Mouse (Mus musculus) MEL-GATA-1-ER (cell line): ENCODE measurements around the gene Shb.

Experiments
- DNase-seq: peaks from one replicate; pipeline ENCODE4 v3.0.0-alpha.2; 2012; ENCODE audit warnings: low read depth; ENCODE audit errors: extremely low read depth

The Shb gene

DNA sequence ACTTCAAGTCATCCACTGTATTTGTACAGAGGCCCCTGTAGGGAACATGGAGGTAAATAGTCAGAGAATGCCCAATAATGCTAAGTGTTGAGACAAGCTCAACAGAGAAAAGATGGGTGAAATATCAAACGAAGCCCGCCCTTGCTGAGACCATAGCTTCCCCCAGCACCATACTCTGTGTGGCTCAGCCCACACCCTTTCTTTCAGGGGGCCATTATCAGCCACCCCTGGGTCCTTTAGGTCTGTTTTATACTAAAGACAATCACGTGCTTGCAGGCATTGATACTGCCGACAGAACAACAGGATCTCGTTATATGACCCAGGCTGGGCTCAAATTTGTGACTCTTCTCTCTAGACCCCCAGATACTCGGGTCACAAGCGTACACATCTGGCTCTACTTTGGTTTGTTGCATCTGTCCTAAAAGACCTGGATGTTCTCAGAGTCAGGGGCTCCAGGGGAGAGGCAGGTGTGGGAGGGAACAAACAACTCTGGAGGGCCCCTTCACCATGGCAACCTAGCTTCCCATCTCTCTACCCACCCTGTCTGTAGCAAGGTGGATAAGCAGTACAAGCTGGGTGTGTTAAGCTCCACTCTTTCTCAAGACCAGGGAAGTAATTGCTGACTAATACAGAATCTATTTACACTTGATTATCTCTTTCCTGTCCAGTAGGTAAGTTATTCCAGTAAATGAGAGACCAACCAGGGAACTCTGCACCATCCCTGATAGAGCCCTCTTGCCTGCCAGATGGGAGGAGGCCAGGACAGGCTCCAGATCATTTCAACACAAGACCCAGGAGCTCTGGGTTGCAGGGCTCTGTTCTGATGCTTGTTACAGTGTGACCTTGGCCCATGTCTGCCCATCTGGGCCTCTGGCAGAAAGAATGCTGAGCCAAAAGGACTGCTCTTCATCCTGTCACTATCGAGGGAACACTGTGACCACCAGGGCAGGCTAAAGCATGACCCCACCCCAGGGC, 48.7 kb downstream of the Shb start:
- DNase-seq, result peak; percentile 6

DNA sequence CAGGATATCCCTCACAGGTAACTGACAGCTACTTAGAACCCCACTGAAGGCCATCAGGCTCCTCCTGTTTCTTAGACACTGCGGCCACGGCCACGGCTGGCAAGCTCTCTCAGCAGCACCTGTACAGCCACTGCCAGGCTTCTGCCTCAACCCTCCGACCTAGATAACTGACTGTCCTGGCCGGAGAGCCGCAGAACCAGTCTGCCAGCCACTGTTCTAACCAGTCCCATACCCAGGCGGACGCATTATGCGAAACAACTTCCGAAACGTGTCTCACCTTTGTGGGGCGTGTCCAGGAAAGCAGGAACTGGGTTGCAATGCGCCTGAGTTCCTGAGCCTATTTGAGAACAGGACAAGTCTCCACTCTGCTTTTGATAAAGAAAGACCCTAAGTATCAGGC, 50.0 kb downstream of the Shb start:
- DNase-seq, result no peak

DNA sequence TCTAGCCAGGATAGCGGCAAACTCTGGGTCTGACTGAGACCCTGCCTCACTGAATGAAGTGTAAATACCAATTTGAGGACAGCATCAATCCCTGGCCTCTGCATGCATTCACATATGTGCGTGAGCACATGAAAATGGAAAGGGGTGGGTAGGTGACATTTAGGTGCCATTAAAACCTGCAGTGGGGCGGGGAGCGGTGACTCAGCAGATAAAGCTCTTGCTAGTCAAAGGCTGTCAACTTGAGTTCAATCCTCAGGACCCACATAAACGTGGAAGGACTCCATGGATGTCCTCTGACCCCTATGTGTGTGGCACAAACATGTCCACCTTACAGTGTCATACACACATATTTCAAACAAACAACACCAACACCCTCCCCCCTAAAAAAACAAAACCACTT, 50.8 kb downstream of the Shb start:
- DNase-seq, result no peak

DNA sequence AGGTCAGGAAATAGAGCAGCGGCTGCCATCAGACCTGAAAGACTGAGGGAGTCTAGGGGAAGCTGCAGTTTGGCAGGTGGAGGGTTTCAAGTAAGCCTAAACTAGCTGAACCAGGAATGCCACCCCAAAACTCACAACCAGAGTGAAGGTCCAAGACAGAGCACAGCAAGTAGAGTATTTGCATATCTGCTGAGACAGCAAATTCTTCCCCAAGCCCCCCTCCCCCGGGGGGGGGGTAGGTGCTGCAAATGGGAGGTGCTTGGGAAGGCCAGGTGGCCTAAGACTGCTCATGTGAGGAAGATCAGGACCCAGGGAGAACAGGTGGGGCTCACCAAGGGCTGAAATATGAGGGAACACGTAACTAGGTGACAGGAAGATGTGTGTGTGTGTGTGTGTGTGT, 51.7 kb downstream of the Shb start:
- no peak for DNase-seq

DNA sequence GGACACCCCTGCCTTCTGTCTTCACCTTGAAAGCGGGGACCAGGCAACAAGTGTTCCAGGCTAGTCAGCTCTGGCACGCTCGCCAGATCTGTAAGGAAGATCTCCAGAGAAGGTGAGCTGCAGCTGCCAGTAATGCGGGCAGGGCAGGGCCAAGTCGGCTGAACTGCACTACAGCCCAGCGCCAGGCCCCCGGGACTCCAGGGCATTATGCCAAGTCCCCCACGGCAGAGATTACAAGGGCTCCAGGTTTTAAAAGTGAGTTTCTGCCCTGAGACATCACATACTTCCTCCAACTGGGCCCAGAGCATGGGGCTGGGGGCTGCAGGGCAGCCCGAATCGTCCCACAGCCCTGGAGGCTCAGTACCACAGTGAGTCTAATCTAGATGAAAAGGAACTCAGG, 52.8 kb downstream of the Shb start:
- DNase-seq, result no peak

DNA sequence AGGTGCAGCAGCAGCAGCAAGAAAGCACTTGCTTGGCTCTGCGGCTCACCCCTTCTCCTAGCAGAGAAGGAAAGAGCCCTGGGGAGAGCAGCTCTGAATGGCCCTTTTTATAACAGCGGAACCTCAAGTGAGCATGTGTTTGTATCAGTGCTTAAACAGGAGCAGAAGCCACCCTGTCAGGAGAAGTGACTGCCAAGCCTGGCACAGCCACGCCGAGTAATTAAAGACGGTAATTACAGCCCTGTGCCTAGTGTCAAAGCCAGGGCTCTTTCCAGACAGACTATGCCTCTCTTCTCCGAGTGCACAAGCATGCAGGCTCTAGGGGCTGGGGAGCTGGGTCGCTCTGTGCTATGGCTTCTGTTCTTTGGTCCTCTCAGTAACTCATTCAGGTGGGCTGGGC, 54.1 kb downstream of the Shb start:
- DNase-seq, result no peak

DNA sequence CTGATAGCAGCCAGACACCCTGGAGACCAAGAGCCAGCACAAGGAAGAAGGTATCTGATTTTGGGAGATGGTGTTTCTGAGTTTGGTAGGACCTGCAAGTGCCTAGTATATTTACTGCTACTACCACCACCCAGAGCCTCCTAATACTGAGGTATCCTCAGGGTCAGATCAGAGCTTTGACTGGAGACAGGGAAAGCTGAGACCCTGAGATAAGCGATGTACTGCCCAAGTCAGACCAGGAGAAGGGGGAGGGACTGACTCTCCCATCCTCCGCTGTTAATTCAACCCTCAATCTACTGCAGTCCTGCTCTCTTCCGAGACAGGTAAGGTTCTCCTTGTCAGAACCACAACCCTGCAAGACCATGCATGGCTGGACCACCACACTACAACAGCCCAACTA, 55.2 kb downstream of the Shb start:
- no peak for DNase-seq

DNA sequence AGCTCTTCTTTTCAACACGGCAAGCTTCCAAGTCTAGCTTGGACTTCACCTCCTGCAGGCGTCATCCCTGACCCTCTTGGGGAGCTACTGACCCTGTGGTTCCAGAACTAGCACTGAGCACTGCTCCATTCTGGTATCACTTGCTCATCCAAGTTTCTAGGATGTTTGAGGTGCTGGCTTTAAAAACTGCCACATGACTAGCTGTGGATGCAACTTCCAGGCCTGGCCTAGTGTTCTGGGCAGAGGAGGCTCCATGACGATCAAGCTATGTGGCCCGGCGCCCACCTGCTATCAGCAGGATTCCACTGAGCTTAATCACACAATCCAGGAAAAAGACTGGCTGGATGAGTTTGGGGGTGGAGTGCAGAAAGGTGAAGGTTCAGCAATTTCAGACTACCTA, 57.4 kb downstream of the Shb start:
- no peak for DNase-seq

DNA sequence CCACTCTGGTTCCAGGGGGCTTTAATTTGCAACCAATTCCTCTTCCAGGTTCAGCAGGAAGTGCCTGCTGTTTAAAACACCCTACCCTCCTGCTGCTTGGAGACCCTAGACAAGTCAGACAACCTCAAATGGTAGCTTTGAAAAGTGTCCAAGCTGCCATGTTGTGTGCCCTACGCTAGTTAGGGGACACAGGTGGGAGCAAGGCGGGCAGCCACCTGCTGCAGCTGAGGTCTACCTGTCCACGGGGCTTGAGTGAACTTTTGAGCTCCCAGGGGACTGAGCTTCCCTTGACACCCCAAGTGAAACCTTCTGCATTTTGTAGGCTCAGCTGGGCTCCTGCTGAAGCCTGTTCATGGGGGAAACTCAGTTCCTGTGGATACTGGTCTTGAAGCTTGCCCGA, 58.1 kb downstream of the Shb start:
- DNase-seq, result no peak

DNA sequence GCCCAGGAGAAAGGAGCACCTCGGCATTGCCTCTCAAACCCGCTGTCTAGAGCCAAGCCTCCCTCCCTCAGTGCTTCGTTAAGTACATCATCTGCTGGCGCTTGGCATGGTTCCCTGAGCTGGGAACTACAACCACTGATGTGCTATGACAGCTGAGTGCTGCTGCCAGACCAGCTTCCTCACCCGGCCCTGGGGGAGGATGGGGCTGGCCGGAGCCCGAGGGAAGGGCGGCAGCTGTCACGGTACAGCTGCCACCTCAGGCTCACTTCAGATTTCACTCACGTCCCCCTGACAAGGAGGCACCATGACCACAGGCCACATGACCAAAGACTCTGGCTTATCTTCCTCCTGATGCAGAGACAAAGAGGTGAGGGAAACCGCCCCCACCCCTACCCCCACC, 59.1 kb downstream of the Shb start:
- DNase-seq, result no peak

DNA sequence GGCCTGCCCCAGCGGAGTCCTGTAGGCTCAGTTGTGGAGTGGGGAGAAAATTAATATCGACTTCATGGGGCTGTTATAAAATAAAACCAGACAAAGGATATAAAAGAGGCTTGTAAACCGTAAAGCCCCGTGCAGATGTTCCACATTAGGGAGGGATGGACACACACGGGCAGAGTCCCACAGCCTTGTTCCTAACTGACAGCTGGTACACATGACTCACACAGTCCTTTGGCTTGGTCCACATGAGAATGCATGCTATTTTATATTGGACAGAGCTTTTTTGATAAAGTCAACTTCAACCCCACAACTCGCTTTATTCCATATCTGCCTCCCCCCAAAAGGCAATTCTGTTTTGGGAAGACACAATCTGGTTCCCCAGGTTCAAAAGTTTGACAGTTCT, 59.6 kb downstream of the Shb start:
- DNase-seq, result no peak

DNA sequence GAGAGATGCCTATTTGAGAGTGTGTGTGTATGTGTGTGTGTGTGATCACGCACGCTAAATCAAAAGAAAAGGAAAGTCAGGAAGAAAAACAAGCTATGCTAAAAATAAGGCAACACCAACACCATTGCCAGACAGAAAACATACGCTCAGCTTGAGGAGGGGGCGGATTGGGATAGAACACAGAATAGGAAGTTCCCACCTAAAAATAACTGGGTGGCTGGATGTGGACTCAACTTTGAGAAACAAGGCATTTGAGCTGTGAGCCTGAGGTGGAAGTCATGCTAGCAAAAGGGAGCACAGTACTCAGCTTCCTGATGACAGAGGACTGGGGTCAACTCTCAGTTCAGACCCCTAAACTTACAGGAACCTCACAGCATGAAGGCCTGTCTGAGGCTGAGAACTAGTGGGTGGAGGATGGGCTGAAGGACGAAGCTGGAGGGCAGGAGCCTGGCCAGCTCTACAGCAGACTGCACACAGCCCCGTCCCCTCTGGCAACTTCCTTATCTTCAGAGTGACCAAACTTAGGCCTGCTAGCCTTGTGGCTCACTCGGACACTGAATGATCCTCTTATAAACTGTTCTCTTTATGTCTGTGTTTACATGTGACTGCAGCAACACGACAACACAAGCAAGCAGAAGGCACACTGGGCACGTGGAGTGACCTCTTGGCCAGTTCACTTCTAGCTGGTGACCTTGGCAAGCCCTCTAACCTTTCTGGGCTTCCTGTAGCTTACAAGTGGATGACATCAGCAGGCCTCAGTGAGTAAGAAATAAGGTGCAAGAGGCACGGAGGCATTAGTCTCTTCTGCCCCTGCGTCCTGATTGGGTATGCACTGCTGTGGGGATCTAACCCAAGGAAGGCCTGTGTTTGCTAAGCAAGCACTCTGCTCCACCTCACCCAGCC, 60.4 kb downstream of the Shb start:
- no peak for DNase-seq

DNA sequence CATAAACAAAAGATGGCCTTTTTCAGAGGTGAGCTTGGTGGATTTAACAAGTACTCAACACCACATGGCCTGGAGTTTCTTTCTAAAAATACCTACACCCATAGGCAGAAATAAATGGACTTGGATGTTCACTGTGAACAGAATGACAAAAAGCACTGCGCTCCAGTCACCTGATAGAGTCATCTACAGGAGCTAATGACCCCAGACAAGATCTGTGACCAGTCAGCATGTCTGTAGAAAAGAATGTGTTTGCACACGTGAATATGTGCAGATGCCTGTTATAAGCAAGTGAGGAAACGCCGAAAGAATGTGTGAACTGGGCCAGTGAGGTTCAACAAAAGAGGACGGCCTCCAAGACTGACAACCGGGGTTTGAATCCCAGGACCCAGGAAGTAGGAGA, 63.2 kb downstream of the Shb start:
- DNase-seq, result no peak

DNA sequence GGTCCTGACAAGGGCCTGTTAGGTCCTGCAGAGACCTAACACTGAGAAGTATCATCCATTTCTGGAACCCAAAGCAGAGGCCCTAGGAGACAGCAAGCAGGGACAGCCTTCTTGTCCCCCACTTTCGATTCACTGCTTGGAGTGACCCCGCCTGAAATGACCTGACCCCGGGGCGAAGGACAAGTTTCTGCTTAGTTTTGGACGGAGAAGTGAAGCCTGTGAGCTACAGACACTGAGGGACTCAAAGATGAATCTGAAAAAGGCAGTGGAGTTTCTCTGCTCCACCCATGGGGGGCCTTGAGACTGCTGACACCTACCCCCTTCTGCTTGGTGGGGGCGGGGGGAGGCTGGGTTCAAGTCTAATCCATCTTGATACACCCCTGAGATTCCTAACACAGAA, 63.8 kb downstream of the Shb start:
- no peak for DNase-seq

DNA sequence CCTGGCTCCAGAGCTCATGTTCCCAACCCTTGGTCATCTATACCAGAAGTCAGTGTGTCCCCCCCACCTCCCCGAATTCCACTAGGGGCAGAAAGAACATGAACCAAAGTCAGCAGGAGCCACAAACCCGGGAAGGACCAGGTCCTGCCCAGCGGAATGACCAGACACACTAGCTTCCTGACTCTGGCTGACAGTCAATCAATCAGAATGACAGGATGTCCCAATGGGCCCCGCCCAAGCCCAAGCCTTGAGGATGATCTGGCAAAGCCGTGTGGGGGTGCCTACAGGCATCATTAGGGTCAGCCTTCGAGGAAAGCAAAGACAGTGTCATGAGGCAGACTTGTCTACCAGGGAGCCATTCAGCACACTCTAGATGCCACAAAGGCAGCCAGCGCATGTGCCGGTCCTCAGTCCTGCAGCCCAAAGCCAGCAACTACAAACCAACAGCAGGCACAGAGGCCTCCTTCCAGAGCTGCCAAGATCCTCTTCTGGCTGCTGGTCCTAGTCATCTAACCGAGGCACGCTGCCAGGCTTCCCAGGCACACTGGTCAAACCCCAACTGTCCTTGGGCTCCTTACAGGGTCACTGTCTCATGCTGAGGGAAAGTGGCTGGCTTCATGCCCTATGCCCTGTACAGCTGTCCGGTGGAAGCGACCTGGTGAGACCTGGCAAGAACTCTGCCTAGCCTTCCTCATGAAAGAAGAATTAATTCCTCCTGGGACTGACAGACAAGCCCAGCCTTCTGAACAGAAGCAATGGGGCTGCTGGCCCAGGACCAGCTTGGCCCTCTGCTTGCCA, 65.0 kb downstream of the Shb start:
- no peak for DNase-seq

DNA sequence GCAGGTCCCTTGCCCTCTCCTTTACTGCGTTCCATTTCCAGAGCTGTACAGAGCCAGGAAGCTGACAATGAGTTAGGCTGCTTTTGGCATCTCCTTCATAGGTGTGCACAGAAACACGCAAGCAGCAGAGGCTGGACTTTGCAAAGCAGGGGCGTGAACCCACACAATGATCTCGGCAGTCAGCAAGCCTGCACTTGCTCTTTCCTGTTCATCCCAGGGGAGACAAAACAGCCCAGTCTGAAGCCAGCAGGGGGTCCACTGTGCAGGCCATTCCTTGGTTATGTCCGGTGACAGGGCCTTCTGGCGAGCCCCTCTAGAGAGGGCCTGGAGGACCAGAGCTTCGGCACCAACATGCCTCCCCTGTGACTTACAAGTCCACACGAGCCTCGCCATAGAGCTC, 67.3 kb downstream of the Shb start:
- DNase-seq, result no peak

DNA sequence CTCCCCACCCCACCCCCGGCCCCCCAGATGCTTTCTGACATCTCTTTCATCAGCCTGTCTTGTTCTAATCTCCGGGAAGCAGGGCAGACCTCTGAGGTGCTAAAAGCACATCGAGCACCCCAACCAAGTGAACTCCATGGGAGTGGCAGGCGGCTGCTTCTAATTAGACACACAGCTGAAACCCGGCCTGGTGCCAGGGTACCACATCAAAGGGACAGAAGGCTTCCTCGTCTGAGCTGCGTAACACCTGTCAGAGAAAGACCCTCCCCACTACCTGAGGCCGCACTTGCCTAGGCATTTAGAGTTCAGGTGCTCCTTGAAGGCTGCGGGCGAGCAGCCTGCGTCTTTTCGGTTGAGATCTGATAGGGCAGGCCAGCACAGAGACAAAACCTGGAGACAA, 67.7 kb downstream of the Shb start:
- no peak for DNase-seq

DNA sequence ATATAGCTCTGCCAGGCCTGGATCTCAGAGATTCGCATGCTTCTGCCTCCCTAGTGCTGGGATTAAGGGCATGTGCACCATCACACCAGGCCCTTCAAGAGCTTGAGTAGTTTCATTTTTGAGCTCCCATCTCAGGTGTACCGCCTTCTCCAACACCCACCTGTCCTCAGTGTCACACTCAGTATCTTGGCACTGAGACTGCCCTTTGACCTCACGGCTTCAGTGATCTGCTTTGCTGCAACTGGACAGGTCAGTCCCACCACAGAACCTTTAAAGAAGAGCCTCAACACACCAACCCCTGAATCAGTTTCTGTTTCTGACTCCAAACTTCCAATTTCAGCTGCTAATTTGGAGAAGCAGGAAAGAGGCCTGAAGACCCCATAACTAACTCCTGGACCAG, 68.1 kb downstream of the Shb start:
- DNase-seq, result no peak

DNA sequence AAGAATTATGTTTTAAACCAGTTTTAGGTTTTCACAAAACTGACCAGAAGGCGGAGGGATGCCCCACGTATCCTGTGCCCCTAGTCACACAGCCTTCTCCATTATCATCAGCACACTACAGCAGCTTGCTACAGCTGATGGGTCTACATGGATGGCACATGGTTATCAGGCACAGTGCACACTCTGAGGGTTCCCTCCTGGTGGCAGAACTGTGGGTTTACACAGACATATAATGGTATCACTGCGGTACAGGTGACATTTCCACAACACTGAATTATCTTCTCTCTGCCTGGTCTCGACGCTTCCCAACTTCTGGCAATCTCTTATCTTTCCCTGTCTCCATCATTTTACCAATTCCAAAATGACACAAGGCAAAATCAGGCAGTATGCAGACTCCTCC, 69.6 kb downstream of the Shb start:
- DNase-seq, result peak; percentile 2

DNA sequence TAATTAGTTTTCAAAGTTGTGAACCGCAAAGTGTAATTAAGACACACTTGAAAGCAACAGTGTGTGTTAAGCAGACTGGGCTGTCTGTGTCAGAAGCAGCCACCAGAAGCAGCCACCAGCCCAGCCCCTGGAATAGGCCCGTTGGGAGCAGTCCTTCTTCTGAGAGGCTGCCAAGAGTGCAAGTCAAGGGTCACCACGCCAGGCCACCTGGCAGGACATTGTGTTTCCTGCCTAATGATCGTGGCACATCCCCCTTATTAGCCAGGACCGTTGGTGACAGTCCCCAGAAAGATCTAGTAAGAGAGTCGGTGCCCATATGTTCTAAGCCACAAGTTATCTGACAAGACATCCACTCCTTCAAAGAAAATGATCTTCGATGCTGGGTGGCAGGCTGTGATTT, 70.6 kb downstream of the Shb start:
- DNase-seq, result no peak

DNA sequence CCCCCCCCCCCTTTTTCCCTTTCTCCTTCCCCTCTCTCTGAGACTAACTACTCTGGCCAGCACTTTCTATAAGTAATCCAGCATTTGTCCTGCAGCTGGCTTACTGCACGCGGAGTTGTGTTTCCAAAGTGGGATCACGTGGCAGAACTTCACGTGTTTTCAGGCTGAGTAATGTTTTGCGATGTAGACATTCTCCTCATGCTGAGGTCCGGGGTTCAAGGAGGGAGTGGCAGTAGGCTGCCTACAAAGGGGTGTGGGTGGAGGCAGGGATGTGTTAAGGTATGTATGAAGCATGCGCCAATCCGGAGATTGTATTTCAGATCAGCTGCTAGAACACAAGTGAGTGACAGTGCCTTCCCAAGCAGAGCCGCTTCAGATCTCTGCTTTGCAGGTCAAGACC, 72.9 kb downstream of the Shb start:
- DNase-seq, result no peak

DNA sequence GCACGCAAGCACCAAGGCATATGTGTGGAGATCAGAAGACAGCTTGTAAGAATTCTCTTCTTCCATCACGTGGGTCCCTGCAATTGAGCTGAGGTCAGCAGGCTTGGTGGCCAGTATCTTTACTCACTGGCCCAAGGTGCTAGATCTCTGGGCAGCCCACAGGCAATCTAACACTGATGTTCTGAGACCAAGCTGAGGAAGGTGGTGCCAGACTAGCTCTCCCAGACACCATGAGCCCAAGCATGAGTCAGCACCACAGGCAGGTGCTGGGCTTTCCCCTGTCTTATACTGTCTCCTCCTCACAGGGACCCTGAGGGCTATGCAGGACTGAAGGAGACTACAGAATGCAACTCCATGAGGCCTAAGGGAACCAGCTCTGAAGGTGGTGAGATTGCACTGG, 74.7 kb downstream of the Shb start:
- DNase-seq, result no peak
